Mouse (Mus musculus) left cerebral cortex, postnatal 25 days (tissue): ENCODE data around the gene Gm9758. TPM values are rescaled to one million over a fixed set of nuclear protein-coding genes. Genes with fewer than 3 reads are reported as not detected.
"Not testable (repeated sequence)": the region's sequence is repeated elsewhere in the genome, so short reads cannot be mapped to it uniquely, and the experiment has no call there.

ENCODE experiments used
- DNase-seq, 2 experiments: peaks; one replicate each; pipeline ENCODE4 v3.0.0; 2022; ENCODE audit warnings: low spot score in 2 of 2, mixed read lengths in 1 of 2
- intact Hi-C: fragments of 180-260 bp; cut with DNase I; formaldehyde crosslinking; loops from one replicate; pipeline ENCODE4 v1.15.1; 2025
- total RNA-seq, 2 experiments: library from RNA; stranded (reverse); gene quantifications; 2 replicates each; pipeline ENCODE4 v1.2.3; 2021

Gm9758 gene
- total RNA-seq, result not detected

GRCm38 (mm10) chr5:14914799-14915198 lies at the start of gene Gm9758:
Gene Gm9758, minus strand, starts transcription at chr5:14914899.
- intact Hi-C loops, DNase-seq: not testable (repeated sequence)

- intact Hi-C loops, DNase-seq: not testable (repeated sequence)
These were observed 49.1 kb upstream of the Gm9758 start for GRCm38 (mm10) chr5:14963821-14964220.

GRCm38 (mm10) chr5:14961502-14961901 lies 46.8 kb upstream of the Gm9758 start:
- intact Hi-C loops, DNase-seq: not testable (repeated sequence)

- intact Hi-C loops, DNase-seq: not testable (repeated sequence)
These were observed 41.4 kb upstream of the Gm9758 start for GRCm38 (mm10) chr5:14955928-14956706.

GRCm38 (mm10) chr5:14953587-14953986 lies 38.9 kb upstream of the Gm9758 start:
- DNase-seq, intact Hi-C loops: not testable (repeated sequence)

- DNase-seq, intact Hi-C loops: not testable (repeated sequence)
These were observed 38.0 kb upstream of the Gm9758 start for GRCm38 (mm10) chr5:14952749-14953148.

GRCm38 (mm10) chr5:14951822-14952221 lies 37.1 kb upstream of the Gm9758 start:
- DNase-seq, intact Hi-C loops: not testable (repeated sequence)

- DNase-seq, result peak in 1 of 2 experiments; percentile 43
- intact Hi-C loops, result not testable (repeated sequence)
These were observed 32.9 kb upstream of the Gm9758 start for GRCm38 (mm10) chr5:14947482-14948198.

GRCm38 (mm10) chr5:14945524-14945923 lies 30.8 kb upstream of the Gm9758 start:
- intact Hi-C loops, DNase-seq: not testable (repeated sequence)

GRCm38 (mm10) chr5:14941043-14941442 lies 26.3 kb upstream of the Gm9758 start:
- intact Hi-C loops, DNase-seq: not testable (repeated sequence)

GRCm38 (mm10) chr5:14938329-14938728 lies 23.6 kb upstream of the Gm9758 start, which contains the start of gene Speer4e:
Gene Speer4e, minus strand, starts transcription at chr5:14938429.
- intact Hi-C loops, DNase-seq: not testable (repeated sequence)

GRCm38 (mm10) chr5:14933721-14934120 lies 19.0 kb upstream of the Gm9758 start:
- intact Hi-C loops, result not testable (repeated sequence)

GRCm38 (mm10) chr5:14927047-14927446 lies 12.3 kb upstream of the Gm9758 start:
- intact Hi-C loops, DNase-seq: not testable (repeated sequence)

More at GRCm38 (mm10) chr5:14933721-14934120, 19.0 kb upstream of the Gm9758 start:
- DNase-seq, result not testable (repeated sequence)

GRCm38 (mm10) chr5:14914361-14914760 lies 338 bp downstream of the Gm9758 start:
- intact Hi-C loops, result not testable (repeated sequence)

GRCm38 (mm10) chr5:14903539-14903938 lies 11.2 kb downstream of the Gm9758 start:
- DNase-seq, intact Hi-C loops: not testable (repeated sequence)

More at GRCm38 (mm10) chr5:14914361-14914760, 338 bp downstream of the Gm9758 start:
- DNase-seq, result not testable (repeated sequence)

- intact Hi-C loops, result no loop called here
- no peak for DNase-seq
These were observed 22.5 kb downstream of the Gm9758 start for GRCm38 (mm10) chr5:14892242-14892641.

- DNase-seq, intact Hi-C loops: not testable (repeated sequence)
These were observed 29.4 kb downstream of the Gm9758 start for GRCm38 (mm10) chr5:14885291-14885690.
